Mouse (Mus musculus) cortical plate, adult 2 months (tissue): ENCODE results near the gene Parp16. TPM values are rescaled to one million over a fixed set of nuclear protein-coding genes. Genes with fewer than 3 reads are reported as not detected.

Experiments used
- H3K27ac ChIP-seq: fragments of 200-500 bp; 2 replicates; pipeline ENCODE4 v1.5.1; 2012; ENCODE audit warnings: low read length, control low read depth, inconsistent platforms; ENCODE audit not compliant: insufficient read depth
- H3K4me1 ChIP-seq: fragments of 200-500 bp; 2 replicates; pipeline ENCODE4 v1.6.1; 2011; ENCODE audit warnings: low read length; ENCODE audit not compliant: control insufficient read depth, insufficient read depth
- H3K4me3 ChIP-seq: fragments of 200-500 bp; 2 replicates; pipeline ENCODE4 v1.5.1; 2011; ENCODE audit warnings: mild to moderate bottlenecking, low read length, control low read depth; ENCODE audit not compliant: insufficient read depth
- CTCF ChIP-seq: fragments of 200-500 bp; IDR thresholded peaks from 2 replicates; pipeline ENCODE4 v1.5.1; 2011; ENCODE audit warnings: mild to moderate bottlenecking, control low read depth, low read length; ENCODE audit not compliant: insufficient read depth; ENCODE audit errors: extremely low read depth
- POLR2A ChIP-seq: fragments of 200-500 bp; IDR thresholded peaks from 2 replicates; pipeline ENCODE4 v1.6.1; 2011; ENCODE audit warnings: mild to moderate bottlenecking, low read length, control low read depth; ENCODE audit not compliant: insufficient read depth; ENCODE audit errors: extremely low read depth
- polyA plus RNA-seq: library from polyadenylated mRNA; depleted of rRNA; stranded (reverse); fragments of >200 nt; gene quantifications from 2 replicates; pipeline ENCODE4 v1.2.3, GENCODE M21; 2012; rRNA removed

Parp16 gene
- 4.1 and 4.2 TPM in 2 replicates for polyA plus RNA-seq

GRCm38 (mm10) chr9:65195053-65195452 lies at the start of gene Parp16:
TSS of gene Parp16 (plus strand) at chr9:65195353.
- Histone ChIP-seq H3K4me3 (no peak within 1 kb of the TSS), H3K27ac (peak within 1 kb of the TSS; percentile 88), H3K4me1 (peaks cover 9% of the 10 kb centered on the region; the same call in 1 of the 2 replicates)
- TF ChIP-seq CTCF: no peak
- TF ChIP-seq POLR2A: no peak

- Histone ChIP-seq H3K4me1 (no peaks in the 10 kb centered on the region), H3K4me3 (no peak overlapping the region), H3K27ac (no peak overlapping the region)
- TF ChIP-seq CTCF (no peak), POLR2A (no peak)
Observed at GRCm38 (mm10) chr9:65146001-65146400, 49.2 kb upstream of the Parp16 start.

- no peak for TF ChIP-seq POLR2A
- H3K4me1 ChIP-seq: no peaks in the 10 kb centered on the region
- H3K4me3 ChIP-seq: no peak overlapping the region
- no peak overlapping the region for H3K27ac ChIP-seq
Observed at GRCm38 (mm10) chr9:65148507-65148906, 46.6 kb upstream of the Parp16 start.

- Histone ChIP-seq H3K4me3 (no peak overlapping the region), H3K27ac (no peak overlapping the region)
- TF ChIP-seq POLR2A (no peak), CTCF (no peak)
Observed at GRCm38 (mm10) chr9:65152711-65153330, 42.3 kb upstream of the Parp16 start.

GRCm38 (mm10) chr9:65153331-65153711 lies 41.8 kb upstream of the Parp16 start:
- no peaks in the 10 kb centered on the region for H3K4me1 ChIP-seq
- no peak for TF ChIP-seq CTCF
- TF ChIP-seq POLR2A: no peak
- no peak overlapping the region for H3K27ac ChIP-seq
- H3K4me3 ChIP-seq: no peak overlapping the region

More at GRCm38 (mm10) chr9:65152711-65153330, 42.3 kb upstream of the Parp16 start:
- H3K4me1 ChIP-seq: no peaks in the 10 kb centered on the region

- no peaks in the 10 kb centered on the region for H3K4me1 ChIP-seq
- no peak overlapping the region for H3K27ac ChIP-seq
- H3K4me3 ChIP-seq: no peak overlapping the region
- TF ChIP-seq POLR2A (no peak), CTCF (no peak)
Observed at GRCm38 (mm10) chr9:65154692-65155455, 40.3 kb upstream of the Parp16 start.

GRCm38 (mm10) chr9:65156604-65157003 lies 38.5 kb upstream of the Parp16 start:
- Histone ChIP-seq H3K27ac (no peak overlapping the region), H3K4me3 (no peak overlapping the region), H3K4me1 (no peaks in the 10 kb centered on the region)
- no peak for TF ChIP-seq POLR2A
- no peak for TF ChIP-seq CTCF

GRCm38 (mm10) chr9:65157631-65158030 lies 37.5 kb upstream of the Parp16 start:
- Histone ChIP-seq H3K27ac (no peak overlapping the region), H3K4me3 (no peak overlapping the region), H3K4me1 (no peaks in the 10 kb centered on the region)
- TF ChIP-seq POLR2A (no peak), CTCF (no peak)

GRCm38 (mm10) chr9:65161188-65161587 lies 34.0 kb upstream of the Parp16 start:
- Histone ChIP-seq H3K27ac (no peak overlapping the region), H3K4me1 (no peaks in the 10 kb centered on the region), H3K4me3 (no peak overlapping the region)
- no peak for TF ChIP-seq POLR2A
- no peak for TF ChIP-seq CTCF

GRCm38 (mm10) chr9:65161881-65162280 lies 33.3 kb upstream of the Parp16 start:
- Histone ChIP-seq H3K27ac (no peak overlapping the region), H3K4me3 (no peak overlapping the region), H3K4me1 (no peaks in the 10 kb centered on the region)
- TF ChIP-seq CTCF (no peak), POLR2A (no peak)
